Mouse (Mus musculus): ENCODE results near the gene Med10.

Med10 gene

DNA sequence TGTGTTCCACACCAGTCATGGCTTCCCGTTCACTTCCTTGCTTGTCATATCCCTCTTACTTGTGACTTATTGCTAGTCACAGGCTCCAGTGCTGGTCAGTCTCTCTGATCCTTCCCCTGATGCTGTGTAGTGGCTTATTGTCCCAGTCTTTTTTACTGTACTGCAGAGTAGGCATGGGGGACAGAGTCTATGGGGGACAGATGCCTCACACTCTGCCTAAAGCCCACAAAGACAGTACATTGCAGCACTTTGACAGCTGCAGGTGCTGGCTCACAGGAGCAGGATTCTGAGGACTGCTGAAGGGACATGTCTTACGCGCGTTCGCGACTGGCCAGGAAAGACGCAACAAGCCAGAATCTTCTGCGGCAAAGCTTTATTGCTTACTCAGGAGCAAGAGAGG lies 28.4 kb downstream of the Med10 start:
- DNase-seq (ENCODE audit: low read depth, low spot score): no peak

DNA sequence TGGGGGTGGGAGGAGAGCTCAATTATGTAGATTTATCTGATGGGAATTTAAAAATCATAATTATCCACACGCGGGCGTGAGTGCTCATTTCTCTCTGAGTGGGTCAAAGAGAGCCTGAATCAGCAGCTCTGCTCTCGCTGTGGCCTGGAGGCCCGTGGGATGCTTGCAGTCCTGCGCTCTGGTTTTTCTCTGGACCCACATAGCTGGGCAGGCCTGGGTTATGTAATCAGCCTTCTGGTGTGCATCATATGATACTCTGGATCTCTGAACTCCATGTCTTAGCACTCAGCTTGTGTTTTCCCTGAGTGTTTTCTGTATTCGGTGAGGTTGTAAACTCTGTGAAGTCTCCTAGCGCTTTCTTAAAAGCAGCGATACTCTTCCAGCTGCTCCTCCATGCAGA lies 30.4 kb downstream of the Med10 start:
- DNase-seq (ENCODE audit: low read depth, low spot score): no peak

DNA sequence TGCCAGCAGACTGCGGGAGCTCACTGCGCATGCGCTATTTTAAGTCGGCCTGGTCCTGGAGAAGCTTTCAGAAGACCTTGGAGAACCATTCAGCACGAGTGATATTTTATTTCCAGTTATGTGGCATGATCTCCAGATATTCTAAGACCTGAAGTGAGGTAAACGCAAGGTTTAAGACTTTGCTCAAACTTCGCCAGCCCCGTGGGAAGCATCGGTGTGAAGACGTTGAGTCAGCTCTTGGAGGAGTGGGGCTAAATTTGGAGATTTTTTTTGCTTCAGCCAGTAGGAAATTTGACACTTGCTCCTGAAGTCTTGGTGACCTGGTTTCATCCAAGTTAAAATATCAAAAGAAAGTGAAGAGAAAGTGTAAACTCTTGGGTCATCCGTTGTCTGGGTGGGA lies 31.2 kb downstream of the Med10 start:
- DNase-seq (ENCODE audit: low read depth, low spot score): no peak

DNA sequence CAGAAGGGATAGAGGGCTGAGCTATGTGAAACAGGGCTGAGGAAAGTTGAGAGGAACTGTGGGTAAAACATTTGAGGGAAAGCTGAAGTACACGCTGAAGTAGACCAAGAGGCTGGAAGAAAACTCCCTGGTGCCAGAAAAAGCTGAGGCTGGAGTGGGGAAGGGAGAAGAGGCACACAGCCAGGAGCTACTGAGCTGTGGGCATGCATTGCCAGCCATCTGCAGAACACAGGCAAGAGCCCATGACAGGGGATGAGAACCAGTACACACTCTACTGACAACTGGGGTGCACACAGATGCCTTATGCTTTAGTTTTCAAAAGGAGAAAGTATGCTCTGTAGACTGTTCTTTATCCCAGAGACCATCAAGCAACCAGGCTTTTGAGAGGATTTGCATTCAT lies 43.4 kb downstream of the Med10 start:
- DNase-seq (ENCODE audit: low read depth, low spot score): no peak

DNA sequence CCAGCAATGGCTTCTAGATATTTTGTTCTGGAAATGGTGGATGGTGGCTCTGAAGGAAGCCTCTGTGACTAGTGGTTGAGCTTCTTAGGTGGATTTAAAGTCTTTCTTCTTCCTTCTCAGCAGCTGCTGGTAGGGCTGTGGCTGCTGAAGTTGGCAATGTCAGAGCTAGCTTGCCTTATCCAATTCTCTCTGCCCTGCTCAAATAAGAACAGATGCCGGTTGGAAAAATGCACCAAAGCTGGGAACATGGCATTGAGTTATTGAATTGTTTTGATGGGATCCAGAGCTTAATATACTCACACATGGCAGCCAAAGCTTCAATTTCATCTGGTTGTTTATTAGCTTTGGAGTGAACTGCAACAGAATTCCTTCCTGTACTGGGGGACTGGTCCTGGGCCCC lies 47.4 kb downstream of the Med10 start:
- no peak for DNase-seq (ENCODE audit: low read depth, low spot score)

DNA sequence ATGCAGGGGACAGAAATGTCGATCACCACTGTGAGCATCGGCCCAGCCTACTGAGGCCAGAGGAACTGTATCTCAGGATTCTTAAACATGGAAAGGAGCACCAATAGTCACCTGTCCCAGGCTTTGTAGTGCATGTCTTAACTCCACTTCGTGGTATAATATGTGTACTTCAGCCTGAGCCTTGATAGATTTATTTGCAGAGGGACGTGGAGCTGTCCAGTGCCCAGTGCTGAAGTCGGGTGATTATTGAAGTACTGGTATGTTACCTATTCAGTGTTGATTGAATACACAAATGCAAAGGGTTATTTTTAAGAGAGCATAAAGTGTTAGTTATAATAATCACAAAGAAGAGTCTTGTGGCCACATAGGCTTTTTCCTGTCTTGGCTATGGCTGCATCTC lies 50.1 kb downstream of the Med10 start:
- no peak for DNase-seq (ENCODE audit: low read depth, low spot score)

DNA sequence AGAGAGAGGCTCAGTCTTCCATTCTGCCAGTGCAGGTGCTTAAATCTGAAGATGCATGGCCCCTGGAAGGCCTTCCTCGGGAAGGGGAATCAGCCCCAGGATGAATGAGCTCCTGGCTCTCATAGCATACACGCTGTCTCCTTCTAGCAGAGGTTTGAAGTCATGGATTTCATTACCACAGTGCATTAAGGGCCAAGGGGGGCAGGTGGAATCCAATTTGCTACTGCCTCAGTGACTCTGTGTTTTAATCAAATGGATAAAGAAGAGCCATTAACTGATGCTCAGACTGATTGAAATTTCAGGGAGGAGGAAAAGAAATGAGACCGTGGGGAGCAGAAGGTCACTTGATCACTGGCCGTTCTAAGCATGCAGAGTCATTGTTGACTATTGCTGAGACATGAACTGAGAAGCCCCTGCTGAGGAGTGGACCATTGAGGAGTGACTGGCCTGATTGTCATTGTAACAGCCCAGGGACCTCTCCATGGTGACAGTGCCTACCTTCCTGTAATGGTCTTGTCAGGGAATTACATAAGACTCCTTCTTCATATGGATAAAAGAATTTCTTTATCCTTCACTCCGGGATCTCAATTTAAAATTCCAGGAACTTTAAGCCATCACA lies 51.3 kb downstream of the Med10 start:
- DNase-seq (ENCODE audit: low read depth, low spot score): no peak

DNA sequence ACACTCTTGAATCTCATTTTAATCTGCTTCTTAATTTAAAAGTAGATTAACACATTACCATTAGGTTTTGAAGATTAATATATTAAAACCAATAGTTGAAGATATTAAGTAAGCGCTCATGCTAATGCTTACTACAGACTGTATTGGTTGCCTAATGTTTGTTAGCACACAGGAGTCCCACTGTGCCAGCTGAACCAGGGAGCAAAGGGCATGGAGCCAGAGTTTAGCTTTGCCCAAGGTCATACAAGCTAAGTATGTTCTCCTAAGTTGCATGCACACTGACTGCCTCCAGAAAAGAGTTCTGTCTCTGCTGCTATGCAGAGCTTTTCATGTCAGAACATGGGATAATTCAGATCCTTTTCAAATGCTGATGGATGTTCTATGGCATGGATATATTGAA lies 53.7 kb downstream of the Med10 start:
- no peak for DNase-seq (ENCODE audit: low read depth, low spot score)

DNA sequence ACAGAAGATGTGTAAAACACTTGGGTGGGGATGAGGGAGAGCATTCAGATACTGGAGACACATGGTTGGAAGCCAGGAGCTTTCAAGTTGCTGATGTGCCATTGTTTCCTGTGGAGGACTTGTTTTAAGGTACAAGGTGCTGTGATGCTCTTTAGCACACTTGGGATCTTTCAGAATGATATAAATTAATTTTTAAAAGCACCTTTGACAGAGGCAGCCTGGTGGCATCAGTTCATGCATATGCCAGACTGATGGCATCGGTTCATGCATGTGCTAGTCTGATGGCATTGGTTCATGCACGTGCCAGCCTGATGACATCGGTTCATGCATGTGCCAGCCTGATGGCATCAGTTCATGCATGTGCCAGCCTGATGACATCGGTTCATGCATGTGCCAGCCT lies 60.1 kb downstream of the Med10 start:
- no peak for DNase-seq (ENCODE audit: low read depth, low spot score)

DNA sequence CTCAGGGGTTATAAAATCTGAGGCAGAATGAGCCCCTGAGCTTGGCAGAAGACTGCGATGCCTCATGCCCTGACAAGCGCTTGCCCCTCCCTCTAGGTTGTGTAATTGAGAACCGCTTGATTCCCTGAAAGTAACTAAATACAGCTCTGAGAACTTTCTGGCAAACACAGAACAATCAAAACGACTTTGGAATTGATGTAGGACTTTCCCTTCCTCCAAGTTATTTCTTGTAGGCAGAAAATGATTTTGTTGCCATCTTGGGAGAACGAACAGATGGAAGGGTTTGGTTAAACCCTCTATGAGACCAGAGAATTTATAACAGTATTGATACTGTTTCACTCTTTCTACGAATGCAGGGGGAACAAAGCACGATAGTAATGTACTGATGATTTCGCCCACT lies 62.7 kb downstream of the Med10 start:
- DNase-seq (ENCODE audit: low read depth, low spot score): no peak

All from c-Kit-negative CD71-positive TER-119-positive erythroid progenitor cells, embryonic 14.5 days (primary cell).